Mouse (Mus musculus): ENCODE data around the gene Adgre4. TPM values are rescaled to one million over a fixed set of nuclear protein-coding genes. Genes with fewer than 3 reads are reported as not detected.

Adgre4 gene
- total RNA-seq, 2 experiments from 2014 or later = 1.3 to 4.2 TPM

Other genes with a start within 250 kb of the Adgre4 start
- gene Vmn2r118, start 124.8 kb upstream of the Adgre4 start, total RNA-seq (2015; ENCODE audit: low replicate concordance) = not detected in 2 replicates
- not detected in 2 replicates for gene Vmn2r118, start 124.8 kb upstream of the Adgre4 start, total RNA-seq (2017; ENCODE audit: low replicate concordance)
- gene Pot1b, start 37.4 kb upstream of the Adgre4 start, total RNA-seq (2015; ENCODE audit: low replicate concordance) = 9.7 and 15.5 TPM in 2 replicates
- 28.2 and 28.6 TPM in 2 replicates for gene Pot1b, start 37.4 kb upstream of the Adgre4 start, total RNA-seq (2017; ENCODE audit: low replicate concordance)
- 1.3 TPM in 1 of 2 replicates, not detected in the other for gene Zfp119a, start 128.9 kb downstream of the Adgre4 start, total RNA-seq (2015; ENCODE audit: low replicate concordance)
- gene Zfp119a, start 128.9 kb downstream of the Adgre4 start, total RNA-seq (2017; ENCODE audit: low replicate concordance) = 1.0 and 2.8 TPM in 2 replicates
- 5.0 and 9.0 TPM in 2 replicates for gene Zfp959, start 142.1 kb downstream of the Adgre4 start, total RNA-seq (2015; ENCODE audit: low replicate concordance)
- gene Zfp959, start 142.1 kb downstream of the Adgre4 start, total RNA-seq (2017; ENCODE audit: low replicate concordance) = 3.6 and 5.7 TPM in 2 replicates
- gene Zfp119b, start 199.5 kb downstream of the Adgre4 start, total RNA-seq (2015; ENCODE audit: low replicate concordance) = 1.4 TPM in 1 of 2 replicates, not detected in the other
- 1.2 and 6.4 TPM in 2 replicates for gene Zfp119b, start 199.5 kb downstream of the Adgre4 start, total RNA-seq (2017; ENCODE audit: low replicate concordance)
- gene Ebi3, start 202.7 kb downstream of the Adgre4 start, total RNA-seq (2015; ENCODE audit: low replicate concordance) = 5.4 and 6.8 TPM in 2 replicates
- gene Ebi3, start 202.7 kb downstream of the Adgre4 start, total RNA-seq (2017; ENCODE audit: low replicate concordance) = 4.0 and 16.4 TPM in 2 replicates
- 3.8 and 5.4 TPM in 2 replicates for gene Yju2, start 209.1 kb downstream of the Adgre4 start, total RNA-seq (2015; ENCODE audit: low replicate concordance)
- gene Yju2, start 209.1 kb downstream of the Adgre4 start, total RNA-seq (2017; ENCODE audit: low replicate concordance) = 1.7 and 5.4 TPM in 2 replicates
- not detected in 2 replicates for gene Shd, start 220.5 kb downstream of the Adgre4 start, total RNA-seq (2015; ENCODE audit: low replicate concordance)
- gene Shd, start 220.5 kb downstream of the Adgre4 start, total RNA-seq (2017; ENCODE audit: low replicate concordance) = not detected in 2 replicates
- not detected in 2 replicates for gene Fsd1, start 236.5 kb downstream of the Adgre4 start, total RNA-seq (2015; ENCODE audit: low replicate concordance)
- gene Fsd1, start 236.5 kb downstream of the Adgre4 start, total RNA-seq (2017; ENCODE audit: low replicate concordance) = not detected in 2 replicates